Mouse (Mus musculus): ENCODE results near the gene H2al1i. TPM values are rescaled to one million over a fixed set of nuclear protein-coding genes. Genes with fewer than 3 reads are reported as not detected.
"Not testable (repeated sequence)": the region's sequence is repeated elsewhere in the genome, so short reads cannot be mapped to it uniquely, and the experiment has no call there.

H2al1i gene
- polyA plus RNA-seq, 1 experiment from 2014 or later = not detected

DNA sequence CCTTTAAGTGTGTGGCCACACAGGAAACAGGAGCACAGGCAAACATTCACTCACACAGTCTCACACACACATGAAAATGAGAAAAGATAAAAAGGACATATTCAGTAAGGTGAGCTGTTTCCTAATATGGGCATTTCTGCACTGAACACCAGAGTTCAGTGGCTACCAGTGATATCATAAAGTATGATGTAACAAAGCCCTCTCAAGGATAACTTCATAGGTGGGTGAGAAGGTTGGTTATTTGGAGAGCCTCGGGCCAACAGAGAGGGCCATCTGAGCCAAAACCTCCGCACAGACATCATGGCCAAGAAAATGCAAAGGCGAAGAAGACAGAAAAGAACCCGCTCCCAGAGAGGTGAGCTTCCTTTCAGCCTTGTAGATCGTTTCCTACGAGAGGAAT lies 3.3 kb upstream of the H2al1i start, which contains the start of gene H2al1h:
Gene H2al1h (plus strand): TSS at position 301 of the 400 bp plus-strand sequence.
- H3K36me3 ChIP-seq; H3K27me3 ChIP-seq (replicated peaks); ATAC-seq (ENCODE audit: extremely low read depth, insufficient number of reproducible peaks, low FRiP score, low TSS enrichment); H3K27ac ChIP-seq (replicated peaks); H3K4me3 ChIP-seq; H3K4me1 ChIP-seq; H3K4me2 ChIP-seq; H3K9ac ChIP-seq; H3K9me3 ChIP-seq: not testable (repeated sequence)
- no CpG with 5 or more reads among the region's 6 CpGs for WGBS

GRCm38 (mm10) chrX:11327522-11327921 lies 3.1 kb downstream of the H2al1i start, which contains the start of gene H2al1j:
Gene H2al1j (plus strand): TSS chrX:11327822.
- not testable (repeated sequence) for ATAC-seq (ENCODE audit: extremely low read depth, insufficient number of reproducible peaks, low FRiP score, low TSS enrichment); H3K36me3 ChIP-seq; H3K9ac ChIP-seq; H3K4me1 ChIP-seq; H3K4me2 ChIP-seq; H3K9me3 ChIP-seq; H3K4me3 ChIP-seq; H3K27ac ChIP-seq (replicated peaks)
- 76% methylated on average over 2 of the region's 2 CpGs for WGBS
- peaks cover 21% of the 10 kb centered on the region; the same call in 1 of the 2 replicates for H3K27me3 ChIP-seq (replicated peaks)

DNA sequence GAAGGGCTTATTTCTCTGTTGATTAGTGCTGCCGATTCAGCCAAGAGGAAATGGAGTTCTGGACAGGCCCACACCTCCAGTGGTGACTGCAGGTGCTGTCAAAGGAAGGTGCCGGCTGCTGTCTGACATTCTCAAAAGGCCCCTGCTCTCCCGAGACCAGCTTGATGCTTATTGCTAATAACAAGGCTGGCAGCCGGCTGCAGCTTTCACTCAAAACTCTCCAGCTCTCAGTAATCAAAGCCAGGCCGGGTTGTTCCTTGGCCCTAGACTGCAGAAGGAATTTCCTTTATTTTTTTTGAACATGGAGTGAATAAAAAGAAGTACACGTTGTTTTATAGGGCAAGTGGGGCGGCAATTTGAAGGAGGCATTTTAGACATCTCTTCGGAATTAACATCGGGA lies 21.3 kb downstream of the H2al1i start:
- Histone ChIP-seq H3K4me2 (no peak overlapping the region), H3K9ac (no peak overlapping the region), H3K9me3 (no peaks in the 10 kb centered on the region), H3K36me3 (no peaks in the 10 kb centered on the region), H3K4me3 (no peak overlapping the region), H3K27me3 (replicated peaks) (peaks cover 9% of the 10 kb centered on the region; the same call in 1 of the 2 replicates), H3K27ac (replicated peaks) (no peak overlapping the region), H3K4me1 (no peaks in the 10 kb centered on the region)
- ATAC-seq (ENCODE audit: extremely low read depth, insufficient number of reproducible peaks, low FRiP score, low TSS enrichment) = no peak
- 52% methylated on average over 9 of the region's 9 CpGs for WGBS

DNA sequence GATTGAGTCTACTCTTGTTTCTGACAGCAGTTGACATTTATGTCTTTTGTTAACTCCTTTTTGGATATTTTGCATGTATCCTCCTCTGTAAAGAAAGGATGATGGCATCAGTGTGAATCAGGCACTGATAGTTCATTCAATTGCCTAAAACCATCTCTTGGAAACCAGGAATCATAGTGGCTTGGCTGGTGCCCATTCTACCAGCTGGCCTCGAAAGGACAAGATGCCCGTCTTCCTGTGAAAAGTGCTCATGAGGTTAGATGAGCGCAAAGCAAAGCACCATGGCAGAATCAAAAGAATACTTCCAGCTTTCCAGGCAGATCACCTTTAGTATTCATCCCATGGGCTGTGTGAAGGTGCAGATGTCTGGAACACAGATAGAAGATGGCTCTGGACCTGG lies 22.3 kb downstream of the H2al1i start:
- Histone ChIP-seq H3K36me3 (no peaks in the 10 kb centered on the region), H3K9me3 (no peaks in the 10 kb centered on the region), H3K27me3 (replicated peaks) (peaks cover 12% of the 10 kb centered on the region; the same call in 1 of the 2 replicates), H3K4me3 (no peak overlapping the region), H3K27ac (replicated peaks) (no peak overlapping the region), H3K4me2 (no peak overlapping the region), H3K4me1 (no peaks in the 10 kb centered on the region), H3K9ac (no peak overlapping the region)
- ATAC-seq (ENCODE audit: extremely low read depth, insufficient number of reproducible peaks, low FRiP score, low TSS enrichment) = no peak
- 78% methylated on average over 3 of the region's 3 CpGs for WGBS

DNA sequence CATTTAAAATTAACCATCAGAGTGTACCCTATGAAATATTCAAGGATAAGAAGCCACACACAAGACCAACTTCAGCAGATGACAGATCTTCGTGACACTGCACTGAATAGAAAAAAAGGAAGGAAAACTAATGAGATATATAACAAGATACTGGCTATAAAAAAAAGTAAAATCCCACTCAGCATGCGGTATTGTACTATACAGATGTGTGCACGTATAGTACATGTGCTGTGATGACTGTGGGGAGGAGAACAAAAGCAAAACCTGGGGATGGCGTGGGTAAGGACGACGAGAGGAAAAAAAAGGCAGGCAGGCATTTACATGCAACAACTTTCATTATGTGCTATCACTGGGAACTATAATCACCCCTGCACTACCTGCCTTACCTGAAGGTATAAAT lies 36.4 kb downstream of the H2al1i start:
- Histone ChIP-seq H3K4me3 (no peak overlapping the region), H3K9me3 (no peaks in the 10 kb centered on the region), H3K36me3 (no peaks in the 10 kb centered on the region), H3K27me3 (replicated peaks) (peaks cover 43% of the 10 kb centered on the region), H3K9ac (no peak overlapping the region), H3K27ac (replicated peaks) (no peak overlapping the region), H3K4me1 (no peaks in the 10 kb centered on the region), H3K4me2 (no peak overlapping the region)
- no peak for ATAC-seq (ENCODE audit: extremely low read depth, insufficient number of reproducible peaks, low FRiP score, low TSS enrichment)
- WGBS = 71% methylated on average over 6 of the region's 6 CpGs

- Histone ChIP-seq H3K4me1 (no peaks in the 10 kb centered on the region), H3K4me3 (no peak overlapping the region), H3K27ac (replicated peaks) (no peak overlapping the region), H3K9me3 (no peaks in the 10 kb centered on the region), H3K27me3 (replicated peaks) (peaks cover 45% of the 10 kb centered on the region), H3K36me3 (no peaks in the 10 kb centered on the region), H3K9ac (no peak overlapping the region), H3K4me2 (no peak overlapping the region)
- WGBS = 77% methylated on average over 2 of the region's 2 CpGs
- no peak for ATAC-seq (ENCODE audit: extremely low read depth, insufficient number of reproducible peaks, low FRiP score, low TSS enrichment)
Observed at GRCm38 (mm10) chrX:11361261-11361660, 36.8 kb downstream of the H2al1i start.

DNA sequence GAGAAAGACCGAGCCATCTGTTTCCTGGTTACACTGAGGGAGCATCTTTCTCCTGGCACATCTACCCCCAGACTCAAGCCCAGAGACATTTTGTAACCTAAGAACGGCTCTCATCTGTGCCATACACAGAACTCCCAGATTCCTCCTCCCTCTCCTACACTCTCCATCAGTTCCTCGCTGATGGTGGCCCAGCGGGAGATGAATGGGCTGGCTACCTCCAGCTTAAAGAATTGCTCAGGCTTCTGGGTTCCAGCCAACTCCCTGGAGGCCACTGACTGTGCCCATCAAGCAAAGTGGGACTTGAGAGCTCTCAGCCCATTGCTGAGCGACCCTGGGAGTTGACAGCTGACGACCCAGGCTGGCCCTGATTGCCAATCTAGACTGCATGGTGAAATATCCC lies 39.4 kb downstream of the H2al1i start:
- no peak overlapping the region for H3K9ac ChIP-seq
- H3K4me1 ChIP-seq = no peaks in the 10 kb centered on the region
- no peaks in the 10 kb centered on the region for H3K36me3 ChIP-seq
- no peak overlapping the region for H3K4me2 ChIP-seq
- H3K27ac ChIP-seq (replicated peaks) = no peak overlapping the region
- no peaks in the 10 kb centered on the region for H3K9me3 ChIP-seq
- peaks cover 42% of the 10 kb centered on the region for H3K27me3 ChIP-seq (replicated peaks)
- H3K4me3 ChIP-seq = no peak overlapping the region
- 53% methylated on average over 6 of the region's 6 CpGs for WGBS
- ATAC-seq (ENCODE audit: extremely low read depth, insufficient number of reproducible peaks, low FRiP score, low TSS enrichment) = no peak

DNA sequence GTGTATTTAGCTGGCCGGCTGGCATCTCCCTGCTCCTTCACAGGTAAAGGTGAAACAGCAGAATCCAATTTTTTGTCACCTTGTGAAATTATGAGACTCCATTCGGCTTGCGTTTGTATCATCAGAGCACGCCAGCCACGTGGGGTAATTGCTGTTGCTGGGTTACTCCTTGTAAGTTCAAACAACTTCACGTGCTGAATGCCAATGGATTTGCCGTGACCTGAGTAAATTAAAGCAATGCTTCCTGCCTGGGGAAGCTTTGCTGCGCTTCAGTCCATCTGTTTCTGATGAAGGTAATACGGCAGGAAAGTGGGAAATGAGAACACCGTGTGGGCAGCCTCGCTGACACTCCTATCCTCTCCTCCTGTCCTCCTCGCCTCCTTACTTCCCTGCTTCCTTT lies 40.7 kb downstream of the H2al1i start:
- no peak for ATAC-seq (ENCODE audit: extremely low read depth, insufficient number of reproducible peaks, low FRiP score, low TSS enrichment)
- no peaks in the 10 kb centered on the region for H3K36me3 ChIP-seq
- H3K4me1 ChIP-seq = no peaks in the 10 kb centered on the region
- no peak overlapping the region for H3K9ac ChIP-seq
- no peak overlapping the region for H3K4me3 ChIP-seq
- WGBS = 71% methylated on average over 12 of the region's 12 CpGs
- no peak overlapping the region for H3K27ac ChIP-seq (replicated peaks)
- peaks cover 44% of the 10 kb centered on the region for H3K27me3 ChIP-seq (replicated peaks)
- no peak overlapping the region for H3K4me2 ChIP-seq
- H3K9me3 ChIP-seq = no peaks in the 10 kb centered on the region

Other genes with a start within 250 kb of the H2al1i start
- not detected in 2 replicates for gene H2al1a, start 25.4 kb upstream of the H2al1i start, polyA plus RNA-seq (2015; fragmentation: Nextera tagmentation; extraction: Ambion mirVana)
- not detected in 2 replicates for gene H2al1b, start 22.2 kb upstream of the H2al1i start, polyA plus RNA-seq (2015; fragmentation: Nextera tagmentation; extraction: Ambion mirVana)
- not detected in 2 replicates for gene H2al1c, start 19.0 kb upstream of the H2al1i start, polyA plus RNA-seq (2015; fragmentation: Nextera tagmentation; extraction: Ambion mirVana)
- not detected in 2 replicates for gene H2al1d, start 15.8 kb upstream of the H2al1i start, polyA plus RNA-seq (2015; fragmentation: Nextera tagmentation; extraction: Ambion mirVana)
- not detected in 2 replicates for gene H2al1e, start 12.7 kb upstream of the H2al1i start, polyA plus RNA-seq (2015; fragmentation: Nextera tagmentation; extraction: Ambion mirVana)
- gene H2al1f, start 9.5 kb upstream of the H2al1i start, polyA plus RNA-seq (2015; fragmentation: Nextera tagmentation; extraction: Ambion mirVana) = not detected in 2 replicates
- gene H2al1g, start 6.4 kb upstream of the H2al1i start, polyA plus RNA-seq (2015; fragmentation: Nextera tagmentation; extraction: Ambion mirVana) = not detected in 2 replicates
- not detected in 2 replicates for gene H2al1h, start 3.2 kb upstream of the H2al1i start, polyA plus RNA-seq (2015; fragmentation: Nextera tagmentation; extraction: Ambion mirVana)
- gene H2al1j, start 3.2 kb downstream of the H2al1i start, polyA plus RNA-seq (2015; fragmentation: Nextera tagmentation; extraction: Ambion mirVana) = not detected in 2 replicates